Mouse (Mus musculus): ENCODE measurements around the gene Cdh22. TPM values are rescaled to one million over a fixed set of nuclear protein-coding genes. Genes with fewer than 3 reads are reported as not detected.

Cdh22 gene
- polyA plus RNA-seq, 1 experiment from 2014 or later: not detected

DNA sequence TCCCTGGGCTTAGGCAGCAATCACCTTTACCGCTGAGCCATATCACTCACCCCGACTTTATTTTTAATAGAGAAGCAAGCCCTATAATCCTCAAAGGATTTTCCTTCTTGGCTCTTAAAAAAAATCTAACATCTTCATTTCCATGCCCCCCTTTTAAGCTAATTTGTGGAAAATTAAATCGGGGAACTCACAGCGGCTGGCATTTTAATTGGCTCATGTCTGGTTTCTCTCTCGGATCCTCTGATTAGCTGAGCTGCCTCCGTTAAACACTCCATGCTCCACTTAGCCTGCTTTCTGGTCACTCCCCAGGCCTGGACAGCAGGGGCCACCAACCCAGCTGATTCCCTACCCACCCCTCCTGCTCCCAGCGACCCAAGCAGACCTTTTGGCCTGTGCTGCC, 142.3 kb downstream of the Cdh22 start:
- DNase-seq: no peak
- Histone ChIP-seq H3K27ac (ENCODE audit: low read depth) (no peak overlapping the region), H3K4me3 (ENCODE audit: low read depth, low read length) (no peak overlapping the region), H3K9me3 (ENCODE audit: low read length) (no peaks in the 10 kb centered on the region), H3K27me3 (ENCODE audit: insufficient read depth, low read length) (peaks cover 10% of the 10 kb centered on the region), H3K4me2 (ENCODE audit: low read depth, low read length) (no peak overlapping the region), H3K36me3 (replicated peaks; ENCODE audit: insufficient read depth, low read length) (no peaks in the 10 kb centered on the region), H3K4me1 (ENCODE audit: insufficient read depth) (no peaks in the 10 kb centered on the region), H3K9ac (replicated peaks) (no peak overlapping the region)
- whole genome bisulfite sequencing (ENCODE audit: insufficient replicate concordance): 71% methylated on average over 7 of the region's 7 CpGs
- no peak for TF ChIP-seq CTCF (IDR thresholded peaks at IDR 0.05; ENCODE audit: low read depth)
- no peak for TF ChIP-seq EP300 (IDR thresholded peaks at IDR 0.05; ENCODE audit: low read depth)
- ATAC-seq: no peak

DNA sequence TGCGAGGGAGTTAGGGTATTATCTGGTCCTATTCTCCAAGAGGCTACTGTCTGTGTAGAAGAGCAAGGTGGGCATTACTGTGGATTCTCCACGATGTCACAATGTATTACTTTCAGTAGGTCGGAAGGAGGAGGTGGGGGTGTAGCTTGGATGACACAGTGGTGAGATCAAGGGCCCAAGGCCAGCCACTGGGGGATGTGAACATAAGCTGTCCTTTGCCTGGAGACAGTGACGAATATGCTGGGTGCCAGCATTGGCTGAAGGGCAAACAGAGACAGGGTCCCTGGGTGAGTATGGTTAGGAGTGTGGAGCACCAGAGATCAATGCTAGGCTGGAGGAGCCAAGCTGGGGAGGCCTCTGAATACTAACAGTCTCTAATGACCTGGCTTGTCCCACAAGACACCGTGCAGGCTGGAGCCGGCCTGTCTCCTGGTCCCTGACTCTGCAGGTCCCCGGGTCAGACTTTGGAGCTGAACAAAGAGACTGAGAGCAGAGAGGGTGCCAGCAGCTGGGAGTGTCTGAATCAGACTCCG, 143.2 kb downstream of the Cdh22 start:
- Histone ChIP-seq H3K9me3 (ENCODE audit: low read length) (no peaks in the 10 kb centered on the region), H3K27me3 (ENCODE audit: insufficient read depth, low read length) (peaks cover 5% of the 10 kb centered on the region), H3K9ac (replicated peaks) (no peak overlapping the region), H3K27ac (ENCODE audit: low read depth) (no peak overlapping the region), H3K4me1 (ENCODE audit: insufficient read depth) (no peaks in the 10 kb centered on the region), H3K36me3 (replicated peaks; ENCODE audit: insufficient read depth, low read length) (no peaks in the 10 kb centered on the region), H3K4me2 (ENCODE audit: low read depth, low read length) (no peak overlapping the region), H3K4me3 (ENCODE audit: low read depth, low read length) (no peak overlapping the region)
- WGBS (ENCODE audit: insufficient replicate concordance): 72% methylated on average over 8 of the region's 8 CpGs
- TF ChIP-seq EP300 (IDR thresholded peaks at IDR 0.05; ENCODE audit: low read depth) (no peak), CTCF (IDR thresholded peaks at IDR 0.05; ENCODE audit: low read depth) (no peak)
- no peak for ATAC-seq
- no peak for DNase-seq

DNA sequence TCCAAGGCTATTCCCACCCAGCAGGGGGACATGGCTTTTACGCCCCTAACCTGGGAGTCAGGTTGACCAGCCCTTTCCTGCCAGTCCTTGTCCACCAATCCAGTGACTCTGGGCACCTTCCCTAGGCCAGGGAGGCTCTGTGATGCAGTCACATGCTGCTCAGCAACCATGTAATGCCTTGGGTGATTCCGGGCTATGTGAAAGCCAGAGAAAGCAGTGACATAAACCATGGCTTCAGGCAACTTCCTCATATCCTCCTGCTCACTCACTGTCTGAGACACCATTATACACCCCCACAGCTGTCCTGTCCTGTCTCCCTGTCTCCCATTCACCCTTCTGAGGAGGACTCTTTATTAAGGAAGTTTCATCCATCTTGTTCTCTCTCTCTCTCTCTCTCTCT, 144.0 kb downstream of the Cdh22 start, which contains the start of gene 1700025C18Rik:
1700025C18Rik (minus strand) TSS at position 101 of the 400 bp plus-strand sequence.
- 53% methylated on average over 2 of the region's 2 CpGs for WGBS (ENCODE audit: insufficient replicate concordance)
- no peak for ATAC-seq

DNA sequence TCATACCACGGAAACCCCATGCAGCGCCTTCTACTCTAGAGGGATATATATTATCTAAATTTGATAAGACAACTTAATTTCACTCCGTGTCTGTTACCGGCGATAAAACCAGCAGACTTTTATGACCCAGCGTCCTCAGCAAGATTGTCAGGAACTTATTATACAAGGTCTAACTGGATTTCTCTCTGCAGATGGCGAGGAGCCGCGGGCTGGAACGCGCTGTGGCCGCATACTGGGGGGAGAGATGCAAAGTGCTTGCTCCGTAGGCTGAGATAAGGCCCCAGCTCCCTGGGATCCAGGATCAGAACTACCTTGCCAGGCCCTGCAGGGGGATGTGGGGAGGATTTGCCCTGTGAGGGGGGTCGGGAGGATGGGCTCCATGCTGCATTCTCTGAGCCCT, 145.2 kb downstream of the Cdh22 start:
- WGBS (ENCODE audit: insufficient replicate concordance): 44% methylated on average over 14 of the region's 14 CpGs
- TF ChIP-seq CTCF (IDR thresholded peaks at IDR 0.05; ENCODE audit: low read depth) (no peak), EP300 (IDR thresholded peaks at IDR 0.05; ENCODE audit: low read depth) (no peak)

More for the DNA sequence above, 144.0 kb downstream of the Cdh22 start, which contains the start of gene 1700025C18Rik:
- H3K27ac ChIP-seq (ENCODE audit: low read depth): no peak within 1 kb of the TSS
- TF ChIP-seq EP300 (IDR thresholded peaks at IDR 0.05; ENCODE audit: low read depth): no peak
- TF ChIP-seq CTCF (IDR thresholded peaks at IDR 0.05; ENCODE audit: low read depth): no peak
- H3K4me2 ChIP-seq (ENCODE audit: low read depth, low read length): no peak within 1 kb of the TSS
- DNase-seq: no peak
- no peaks in the 10 kb centered on the region for H3K36me3 ChIP-seq (replicated peaks; ENCODE audit: insufficient read depth, low read length)
- H3K4me1 ChIP-seq (ENCODE audit: insufficient read depth): no peaks in the 10 kb centered on the region
- H3K9ac ChIP-seq (replicated peaks): no peak within 1 kb of the TSS
- H3K4me3 ChIP-seq (ENCODE audit: low read depth, low read length): no peak within 1 kb of the TSS
- peaks cover 1% of the 10 kb centered on the region for H3K27me3 ChIP-seq (ENCODE audit: insufficient read depth, low read length)
- H3K9me3 ChIP-seq (ENCODE audit: low read length): no peaks in the 10 kb centered on the region

DNA sequence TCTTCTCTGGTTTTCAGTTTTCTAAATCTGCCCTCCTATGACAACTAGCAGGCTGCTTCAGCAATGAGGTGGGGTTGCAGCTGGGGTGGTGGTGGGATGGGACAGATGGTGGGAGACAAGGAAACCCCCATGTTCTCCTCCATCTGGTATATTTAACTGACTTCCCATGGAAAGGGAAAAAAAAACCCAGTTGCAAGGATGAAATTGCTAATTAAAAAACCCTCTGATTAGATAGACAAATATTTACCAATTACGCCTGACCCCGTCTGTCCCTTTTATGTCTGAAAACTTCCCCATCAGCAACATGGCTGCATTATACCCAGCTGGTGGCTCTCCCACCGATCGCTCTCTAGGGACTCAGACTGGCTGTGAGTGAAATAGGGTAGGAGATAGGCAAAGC, 148.0 kb downstream of the Cdh22 start:
- H3K27ac ChIP-seq (ENCODE audit: low read depth): no peak overlapping the region
- no peak for TF ChIP-seq EP300 (IDR thresholded peaks at IDR 0.05; ENCODE audit: low read depth)
- TF ChIP-seq CTCF (IDR thresholded peaks at IDR 0.05; ENCODE audit: low read depth): no peak
- no peaks in the 10 kb centered on the region for H3K36me3 ChIP-seq (replicated peaks; ENCODE audit: insufficient read depth, low read length)
- H3K4me2 ChIP-seq (ENCODE audit: low read depth, low read length): no peak overlapping the region
- 66% methylated on average over 4 of the region's 4 CpGs for WGBS (ENCODE audit: insufficient replicate concordance)
- H3K27me3 ChIP-seq (ENCODE audit: insufficient read depth, low read length): no peaks in the 10 kb centered on the region
- DNase-seq (no peak), ATAC-seq (no peak)
- H3K9me3 ChIP-seq (ENCODE audit: low read length): no peaks in the 10 kb centered on the region
- no peaks in the 10 kb centered on the region for H3K4me1 ChIP-seq (ENCODE audit: insufficient read depth)
- H3K4me3 ChIP-seq (ENCODE audit: low read depth, low read length): no peak overlapping the region
- no peak overlapping the region for H3K9ac ChIP-seq (replicated peaks)

More for the DNA sequence above, 145.2 kb downstream of the Cdh22 start:
- DNase-seq (no peak), ATAC-seq (no peak)
- Histone ChIP-seq H3K36me3 (replicated peaks; ENCODE audit: insufficient read depth, low read length) (no peaks in the 10 kb centered on the region), H3K4me1 (ENCODE audit: insufficient read depth) (no peaks in the 10 kb centered on the region), H3K9me3 (ENCODE audit: low read length) (no peaks in the 10 kb centered on the region), H3K4me3 (ENCODE audit: low read depth, low read length) (no peak overlapping the region), H3K27ac (ENCODE audit: low read depth) (no peak overlapping the region), H3K4me2 (ENCODE audit: low read depth, low read length) (no peak overlapping the region), H3K27me3 (ENCODE audit: insufficient read depth, low read length) (no peaks in the 10 kb centered on the region; the same call in 1 of the 2 replicates), H3K9ac (replicated peaks) (no peak overlapping the region)

DNA sequence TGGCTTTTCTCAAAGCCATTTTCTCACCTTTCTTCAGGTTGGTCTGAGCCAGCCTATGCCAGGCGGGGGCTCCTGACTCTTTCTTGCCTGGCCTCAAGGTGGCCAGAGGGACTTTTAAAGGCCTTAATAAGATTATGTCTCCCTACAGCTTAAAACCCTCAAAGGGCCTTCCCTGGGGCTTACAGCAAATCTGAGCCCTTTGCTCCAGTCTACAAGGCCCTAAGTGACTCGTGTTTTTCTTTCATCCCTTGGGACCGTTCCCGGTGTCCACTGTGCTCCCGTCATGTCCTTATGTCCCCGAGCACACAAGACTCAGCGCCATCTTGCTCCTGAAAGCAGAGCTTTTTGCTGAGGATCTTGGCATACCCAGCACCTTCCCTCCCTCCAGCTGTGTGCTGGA, 153.4 kb downstream of the Cdh22 start:
- no peak overlapping the region for H3K4me3 ChIP-seq (ENCODE audit: low read depth, low read length)
- ATAC-seq: no peak
- no peaks in the 10 kb centered on the region for H3K4me1 ChIP-seq (ENCODE audit: insufficient read depth)
- H3K27ac ChIP-seq (ENCODE audit: low read depth): no peak overlapping the region
- DNase-seq: no peak
- H3K9ac ChIP-seq (replicated peaks): no peak overlapping the region
- peaks cover 42% of the 10 kb centered on the region for H3K27me3 ChIP-seq (ENCODE audit: insufficient read depth, low read length)
- no peak overlapping the region for H3K4me2 ChIP-seq (ENCODE audit: low read depth, low read length)
- H3K36me3 ChIP-seq (replicated peaks; ENCODE audit: insufficient read depth, low read length): no peaks in the 10 kb centered on the region
- TF ChIP-seq EP300 (IDR thresholded peaks at IDR 0.05; ENCODE audit: low read depth): no peak
- no peak for TF ChIP-seq CTCF (IDR thresholded peaks at IDR 0.05; ENCODE audit: low read depth)
- H3K9me3 ChIP-seq (ENCODE audit: low read length): no peaks in the 10 kb centered on the region
- WGBS (ENCODE audit: insufficient replicate concordance): 22% methylated on average over 7 of the region's 7 CpGs
